Comparison of ENCODE assay signal across 8 mouse cellular contexts in the genomic region with DNA sequence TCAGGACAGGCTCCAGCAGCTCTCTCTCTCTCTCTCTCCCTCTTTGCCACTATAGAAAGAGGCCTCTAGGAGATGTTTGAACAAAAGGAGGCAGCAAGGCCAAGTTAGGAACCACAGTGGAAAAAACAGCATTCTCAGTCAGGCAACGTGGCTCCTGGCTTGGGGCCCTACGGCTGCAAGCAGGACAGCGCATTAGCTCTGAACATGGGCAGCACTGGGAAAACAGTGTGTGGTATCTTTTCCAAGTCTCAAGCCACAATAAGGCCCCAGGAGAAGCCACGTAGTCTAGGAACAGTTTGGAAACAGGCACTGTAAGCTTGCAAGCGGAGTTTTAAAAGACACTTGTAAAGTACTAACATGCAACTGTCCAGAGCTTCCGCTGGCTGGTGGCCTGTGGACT. TPM values are rescaled to one million over a fixed set of nuclear protein-coding genes. Genes with fewer than 3 reads are reported as not detected.
A peak's percentile ranks its signal among the peaks of the same experiment; 100 is the strongest.
DNase-seq lines count a peak whose midpoint lies in the region; ATAC-seq lines count a peak whose summit lies in the region.

No protein-coding gene starts in this region.

- H3K9ac ChIP-seq in intestine, embryonic 16.5 days (ENCODE audit: low read depth, low read length): peak overlapping the region; percentile 24; the same call in 1 of the 2 replicates
- peak overlapping the region; percentile 33; the same call in 1 of the 2 replicates for H3K9ac ChIP-seq in stomach, embryonic 16.5 days (ENCODE audit: low read length)

- H3K36me3 ChIP-seq in intestine, embryonic 16.5 days (ENCODE audit: control insufficient read depth, insufficient read depth, low read length): no peaks in the 10 kb centered on the region
- H3K36me3 ChIP-seq in stomach, embryonic 16.5 days (ENCODE audit: control insufficient read depth, insufficient read depth, low read length): no peaks in the 10 kb centered on the region

- 73% methylated on average over 6 of the region's 6 CpGs for WGBS in intestine, embryonic 16.5 days
- 65% methylated on average over 6 of the region's 6 CpGs for whole genome bisulfite sequencing in stomach, embryonic 16.5 days

- H3K9me3 ChIP-seq in intestine, embryonic 16.5 days (ENCODE audit: control insufficient read depth, low read length): no peaks in the 10 kb centered on the region
- no peaks in the 10 kb centered on the region for H3K9me3 ChIP-seq in stomach, embryonic 16.5 days (replicated peaks; ENCODE audit: control insufficient read depth, low read length)

- H3K27ac ChIP-seq in intestine, embryonic 16.5 days (ENCODE audit: low read length): peak overlapping the region; percentile 24; the same call in 1 of the 2 replicates
- H3K27ac ChIP-seq in stomach, embryonic 16.5 days (ENCODE audit: low read length): no peak overlapping the region; the same call in 1 of the 2 replicates

- peak overlapping the region; percentile 35 for H3K4me2 ChIP-seq in intestine, embryonic 16.5 days (ENCODE audit: low read depth, low read length)
- H3K4me2 ChIP-seq in stomach, embryonic 16.5 days (ENCODE audit: low read depth, low read length): peak overlapping the region; percentile 79

- DNase-seq in adrenal gland, postnatal 14 days: peak; percentile 51
- no peak for DNase-seq in adrenal gland, adult 2 months
- peak; percentile 27 for DNase-seq in ovary, postnatal 36 days (ENCODE audit: low spot score)
- no peak for DNase-seq in ovary, postnatal 10 days (ENCODE audit: low spot score)
- no peak for DNase-seq in urinary bladder, postnatal 25 days (ENCODE audit: low spot score)

- no peak for ATAC-seq in intestine, embryonic 16.5 days
- ATAC-seq in stomach, embryonic 16.5 days (ENCODE audit: insufficient read depth, low FRiP score): no peak
- ATAC-seq in activated CD4-positive, CD25-positive, alpha-beta regulatory T cell, adult 4 months: no peak

- H3K4me3 ChIP-seq in intestine, embryonic 16.5 days (ENCODE audit: low read length): peak overlapping the region; percentile 84
- H3K4me3 ChIP-seq in stomach, embryonic 16.5 days (replicated peaks; ENCODE audit: low read length): peak overlapping the region; percentile 79

- no peaks in the 10 kb centered on the region for H3K27me3 ChIP-seq in intestine, embryonic 16.5 days (replicated peaks; ENCODE audit: control insufficient read depth, insufficient read depth, low read length)
- no peaks in the 10 kb centered on the region for H3K27me3 ChIP-seq in stomach, embryonic 16.5 days (ENCODE audit: control insufficient read depth, insufficient read depth, low read length)

- peaks cover 6% of the 10 kb centered on the region for H3K4me1 ChIP-seq in intestine, embryonic 16.5 days (ENCODE audit: control insufficient read depth, insufficient read depth, low read length)
- peaks cover 10% of the 10 kb centered on the region; the same call in 1 of the 2 replicates for H3K4me1 ChIP-seq in stomach, embryonic 16.5 days (ENCODE audit: control insufficient read depth, insufficient read depth, low read length)

RNA-seq across cellular contexts. Expression of gene Rnf144a, which starts 2.3 kb away (rescaled TPM):
- total RNA-seq in adrenal gland, postnatal 14 days (2021): 24.1 and 33.5 TPM in 2 replicates
- 10 to 100 TPM; 21.2 to 22.1 TPM for total RNA-seq in adrenal gland, adult 2 months (2021)
- 7.9 and 10.5 TPM in 2 replicates for polyA plus RNA-seq in adrenal gland, adult 2 months (2012; rRNA removed)
- 13.7 and 13.8 TPM in 2 replicates for polyA plus RNA-seq in intestine, embryonic 16.5 days (2015; fragmentation: Nextera tagmentation; extraction: Ambion mirVana)
- 18.3 and 19.6 TPM in 2 replicates for polyA plus RNA-seq in stomach, embryonic 16.5 days (2015; fragmentation: Nextera tagmentation; extraction: Ambion mirVana)
- polyA plus RNA-seq in activated CD4-positive, CD25-positive, alpha-beta regulatory T cell, adult 4 months (2017; shearing (Covaris generic)): 1 to 10 TPM; 3.2 to 5.1 TPM

RNA-seq across cellular contexts. Expression of gene Rsad2, which starts 43.5 kb away (rescaled TPM):
- 26.6 and 27.1 TPM in 2 replicates for total RNA-seq in adrenal gland, postnatal 14 days (2021)
- total RNA-seq in adrenal gland, adult 2 months (2021): 10 to 100 TPM in 1 of 2 experiments, 1 to 10 TPM in 1; 7.6 to 23.4 TPM
- polyA plus RNA-seq in adrenal gland, adult 2 months (2012; rRNA removed): 5.1 and 7.0 TPM in 2 replicates
- polyA plus RNA-seq in intestine, embryonic 16.5 days (2015; fragmentation: Nextera tagmentation; extraction: Ambion mirVana): 1.2 TPM in 2 replicates
- polyA plus RNA-seq in stomach, embryonic 16.5 days (2015; fragmentation: Nextera tagmentation; extraction: Ambion mirVana): 1.2 and 1.4 TPM in 2 replicates
- polyA plus RNA-seq in activated CD4-positive, CD25-positive, alpha-beta regulatory T cell, adult 4 months (2017; shearing (Covaris generic)): 1 to 10 TPM; 2.7 to 3.6 TPM

RNA-seq across cellular contexts. Expression of gene Cmpk2, which starts 56.2 kb away (rescaled TPM):
- total RNA-seq in adrenal gland, postnatal 14 days (2021): 17.1 and 18.2 TPM in 2 replicates
- 10 to 100 TPM; 11.1 to 19.5 TPM for total RNA-seq in adrenal gland, adult 2 months (2021)
- polyA plus RNA-seq in adrenal gland, adult 2 months (2012; rRNA removed): 19.3 and 20.4 TPM in 2 replicates
- polyA plus RNA-seq in intestine, embryonic 16.5 days (2015; fragmentation: Nextera tagmentation; extraction: Ambion mirVana): 4.4 and 5.5 TPM in 2 replicates
- polyA plus RNA-seq in stomach, embryonic 16.5 days (2015; fragmentation: Nextera tagmentation; extraction: Ambion mirVana): 4.4 and 5.9 TPM in 2 replicates
- 1 to 10 TPM; 7.8 to 9.8 TPM for polyA plus RNA-seq in activated CD4-positive, CD25-positive, alpha-beta regulatory T cell, adult 4 months (2017; shearing (Covaris generic))

Comparison
In these comparisons a context has a peak if more than half of its experiments do, and no peak if none do; other contexts are left out.
1. DNase-seq: peak in adrenal gland, postnatal 14 days (single experiment) and ovary, postnatal 36 days (single experiment); none in adrenal gland, adult 2 months (single experiment), ovary, postnatal 10 days (single experiment) and urinary bladder, postnatal 25 days (single experiment).